Mouse (Mus musculus): ENCODE measurements around the gene Zfp536.
"Not testable (repeated sequence)": the region's sequence is repeated elsewhere in the genome, so short reads cannot be mapped to it uniquely, and the experiment has no call there.

Zfp536 gene

GRCm38 (mm10) chr7:37768310-37768940 is 5.0 kb downstream of the Zfp536 start:
- DNase-seq (ENCODE audit: low read depth, low spot score): no peak

GRCm38 (mm10) chr7:37758886-37759285 is 14.6 kb downstream of the Zfp536 start:
- no peak for DNase-seq (ENCODE audit: low read depth, low spot score)

GRCm38 (mm10) chr7:37753024-37753423 is 20.4 kb downstream of the Zfp536 start:
- DNase-seq (ENCODE audit: low read depth, low spot score): peak; percentile 79

GRCm38 (mm10) chr7:37746133-37746761 is 27.2 kb downstream of the Zfp536 start:
- DNase-seq (ENCODE audit: low read depth, low spot score): peak; percentile 57

- no peak for DNase-seq (ENCODE audit: low read depth, low spot score)
Measured at GRCm38 (mm10) chr7:37743350-37743749, 30.1 kb downstream of the Zfp536 start.

GRCm38 (mm10) chr7:37737191-37737590 is 36.2 kb downstream of the Zfp536 start:
- DNase-seq (ENCODE audit: low read depth, low spot score): no peak

GRCm38 (mm10) chr7:37736413-37736720 is 37.1 kb downstream of the Zfp536 start:
- no peak for DNase-seq (ENCODE audit: low read depth, low spot score)

- DNase-seq (ENCODE audit: low read depth, low spot score): no peak
Measured at GRCm38 (mm10) chr7:37735707-37736412, 37.6 kb downstream of the Zfp536 start.

GRCm38 (mm10) chr7:37735101-37735500 is 38.3 kb downstream of the Zfp536 start:
- peak; percentile 20 for DNase-seq (ENCODE audit: low read depth, low spot score)

- DNase-seq (ENCODE audit: low read depth, low spot score): no peak
Measured at GRCm38 (mm10) chr7:37734576-37734975, 38.9 kb downstream of the Zfp536 start.

GRCm38 (mm10) chr7:37733996-37734395 is 39.4 kb downstream of the Zfp536 start:
- no peak for DNase-seq (ENCODE audit: low read depth, low spot score)

GRCm38 (mm10) chr7:37732741-37733140 is 40.7 kb downstream of the Zfp536 start:
- no peak for DNase-seq (ENCODE audit: low read depth, low spot score)

- no peak for DNase-seq (ENCODE audit: low read depth, low spot score)
Measured at GRCm38 (mm10) chr7:37727746-37728145, 45.7 kb downstream of the Zfp536 start.

- no peak for DNase-seq (ENCODE audit: low read depth, low spot score)
Measured at GRCm38 (mm10) chr7:37724002-37724790, 49.2 kb downstream of the Zfp536 start.

GRCm38 (mm10) chr7:37723191-37723592 is 50.2 kb downstream of the Zfp536 start:
- no peak for DNase-seq (ENCODE audit: low read depth, low spot score)

- DNase-seq (ENCODE audit: low read depth, low spot score): peak; percentile 58
Measured at GRCm38 (mm10) chr7:37721676-37722075, 51.8 kb downstream of the Zfp536 start.

GRCm38 (mm10) chr7:37718671-37719402 is 54.6 kb downstream of the Zfp536 start:
- DNase-seq (ENCODE audit: low read depth, low spot score): peak; percentile 35

- DNase-seq (ENCODE audit: low read depth, low spot score): peak; percentile 21
Measured at GRCm38 (mm10) chr7:37717071-37717470, 56.4 kb downstream of the Zfp536 start.

- peak; percentile 46 for DNase-seq (ENCODE audit: low read depth, low spot score)
Measured at GRCm38 (mm10) chr7:37716626-37717025, 56.8 kb downstream of the Zfp536 start.

- peak; percentile 86 for DNase-seq (ENCODE audit: low read depth, low spot score)
Measured at GRCm38 (mm10) chr7:37704464-37704863, 69.0 kb downstream of the Zfp536 start.

GRCm38 (mm10) chr7:37697378-37697777 is 76.1 kb downstream of the Zfp536 start:
- DNase-seq (ENCODE audit: low read depth, low spot score): not testable (repeated sequence)
